Mouse (Mus musculus): ENCODE measurements at regions not wholly inside any gene's neighbourhood (a gene's known extent, or its start where the extent isn't known, plus 50 kb on each side); places are given as distances from the start of the nearest gene placed in this dataset.

DNA sequence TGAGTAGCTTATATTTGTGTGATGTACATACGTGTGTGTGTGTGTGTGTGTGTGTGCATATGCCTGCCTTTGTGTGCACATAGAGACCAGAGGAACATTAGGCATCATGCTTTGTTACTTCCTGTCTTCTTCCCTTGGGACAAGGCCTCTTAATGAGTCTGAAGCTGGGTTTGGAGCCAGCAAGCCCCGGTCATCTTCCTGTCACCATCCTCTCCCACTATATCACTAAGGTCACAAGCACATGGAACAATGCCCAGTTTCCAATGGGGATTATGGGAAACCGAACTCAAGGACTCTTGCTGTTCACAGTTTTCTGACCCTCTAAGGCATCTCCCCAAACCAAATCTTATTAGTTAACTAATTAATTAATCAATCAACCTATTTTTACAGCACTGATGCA lies 60.7 kb upstream of the Map4k3 start:
- no peak for DNase-seq

DNA sequence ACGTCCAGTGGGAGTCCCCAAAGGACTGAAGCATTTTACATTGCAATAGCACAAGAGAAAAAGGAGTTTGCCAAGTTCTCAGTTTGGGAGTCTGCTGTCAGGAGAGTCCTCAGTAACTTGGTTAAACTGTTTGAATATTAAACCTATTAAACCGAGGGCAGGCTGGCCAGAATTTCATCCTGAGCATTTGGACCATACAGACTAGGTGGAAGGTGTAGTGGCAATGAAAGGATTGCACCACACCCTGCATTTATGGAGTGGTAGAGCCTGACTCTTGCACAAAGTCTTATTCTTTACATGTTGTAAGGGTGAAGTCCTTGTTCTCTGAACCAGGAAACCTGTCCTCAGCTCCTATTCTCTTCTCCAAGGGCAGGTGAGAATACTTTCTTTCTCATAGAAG lies 58.6 kb upstream of the Map4k3 start:
- no peak for DNase-seq

- DNase-seq, result no peak
Observed at GRCm38 (mm10) chr17:80786061-80786851, 58.0 kb upstream of the Map4k3 start.

- no peak for DNase-seq
Observed at GRCm38 (mm10) chr17:80785476-80785875, 57.2 kb upstream of the Map4k3 start.

DNA sequence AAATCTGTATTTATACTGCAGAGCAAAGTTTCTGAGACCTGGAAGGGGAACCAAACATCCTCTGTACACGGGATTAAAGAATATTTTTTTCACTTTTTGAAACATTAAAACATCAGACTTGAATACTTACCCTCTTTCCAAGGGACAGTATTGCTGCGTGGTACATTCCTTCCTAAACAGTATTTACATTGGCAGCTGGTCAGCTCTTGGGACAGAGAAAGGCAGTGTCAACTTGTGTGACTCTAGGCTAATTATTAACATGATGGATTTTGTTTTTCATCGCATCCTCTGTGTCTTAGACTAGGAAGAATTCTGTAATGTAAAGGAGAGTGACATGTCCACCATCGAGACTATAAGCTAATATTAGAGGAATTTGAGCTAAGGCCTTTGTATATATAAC lies 56.8 kb upstream of the Map4k3 start:
- DNase-seq, result no peak

- DNase-seq, result no peak
Observed at GRCm38 (mm10) chr17:80782233-80782632, 53.9 kb upstream of the Map4k3 start.

DNA sequence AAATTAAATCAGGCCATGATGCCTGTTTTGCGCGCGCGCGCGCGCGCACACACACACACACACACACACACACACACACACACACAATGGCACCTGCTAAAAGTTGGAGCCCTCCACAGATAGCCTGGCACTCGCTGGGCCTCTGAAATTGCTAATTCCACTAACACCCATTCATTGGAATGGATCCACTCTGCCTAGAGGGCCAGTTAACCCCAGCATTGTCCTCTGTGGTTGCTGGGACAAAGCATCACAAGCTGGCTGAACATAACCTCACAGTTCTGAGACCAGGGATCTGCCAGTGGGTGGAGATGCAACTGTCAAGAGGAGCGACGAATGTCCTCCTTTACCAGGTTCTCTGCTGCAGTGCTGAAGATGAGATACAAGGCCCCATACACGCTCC lies 53.3 kb upstream of the Map4k3 start:
- no peak for DNase-seq

- no peak for DNase-seq
Observed at GRCm38 (mm10) chr17:80780303-80780702, 52.0 kb upstream of the Map4k3 start.

GRCm38 (mm10) chr17:80779782-80780181 lies 51.5 kb upstream of the Map4k3 start:
- DNase-seq, result no peak
